Mouse (Mus musculus): ENCODE measurements at regions not wholly inside any gene's neighbourhood (a gene's known extent, or its start where the extent isn't known, plus 50 kb on each side); places are given as distances from the start of the nearest gene placed in this dataset.
A peak's percentile ranks its signal among the peaks of the same experiment; 100 is the strongest.

DNA sequence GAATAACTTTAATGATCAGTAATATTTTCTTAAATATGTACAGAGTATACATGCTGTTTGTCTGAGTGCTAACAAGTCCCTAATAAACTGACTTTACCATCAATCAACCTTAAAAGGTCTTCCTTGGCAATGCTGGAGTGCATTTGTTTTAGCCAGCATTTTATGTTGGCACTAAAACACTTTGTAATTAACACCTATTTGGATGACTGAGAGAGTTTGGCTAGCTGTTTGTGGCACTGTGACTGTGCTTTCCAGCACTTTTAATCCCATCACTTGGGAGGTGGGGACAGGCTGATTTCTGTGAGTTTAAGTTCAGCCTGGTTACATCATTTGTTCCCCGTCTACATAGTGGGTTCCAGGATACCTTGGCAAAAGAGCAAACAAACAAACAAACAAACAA, 332.5 kb upstream of the Chl1 start:
- Histone ChIP-seq H3K4me1 (replicated peaks; ENCODE audit: control insufficient read depth, insufficient read depth, low read length) (no peaks in the 10 kb centered on the region), H3K27ac (ENCODE audit: low read length) (no peak overlapping the region), H3K4me3 (ENCODE audit: low read length) (no peak overlapping the region), H3K36me3 (ENCODE audit: control insufficient read depth, insufficient read depth, low read length) (no peaks in the 10 kb centered on the region), H3K27me3 (ENCODE audit: control insufficient read depth, insufficient read depth, low read depth, low read length) (no peaks in the 10 kb centered on the region), H3K9ac (ENCODE audit: low read length) (no peak overlapping the region), H3K4me2 (ENCODE audit: low read depth, low read length) (no peak overlapping the region), H3K9me3 (ENCODE audit: control insufficient read depth, low read length) (no peaks in the 10 kb centered on the region)
- no peak for ATAC-seq (ENCODE audit: low read depth)
- WGBS = 45% methylated on average over 1 of the region's 1 CpGs

DNA sequence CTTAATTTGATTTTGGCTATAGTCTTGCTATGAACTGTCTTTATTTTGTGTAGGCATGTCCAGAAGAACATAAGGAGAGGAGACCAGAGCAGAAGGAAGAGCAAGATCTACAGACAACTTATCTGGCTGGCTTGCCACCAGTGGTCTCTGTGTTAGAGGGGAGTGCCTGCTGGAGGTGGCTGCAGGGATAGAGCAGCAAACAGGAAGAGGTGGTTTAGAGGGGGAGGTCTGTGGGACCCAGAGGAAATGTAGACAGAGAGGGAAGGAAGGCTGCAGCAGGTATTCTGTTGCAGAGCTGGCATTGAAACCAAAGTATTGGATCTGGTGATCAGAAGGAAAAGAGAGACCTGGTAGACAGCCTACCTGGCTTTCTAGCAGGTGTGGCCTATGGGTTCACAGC, 327.0 kb upstream of the Chl1 start:
- Histone ChIP-seq H3K4me3 (ENCODE audit: low read length) (no peak overlapping the region), H3K9ac (ENCODE audit: low read length) (no peak overlapping the region), H3K4me1 (replicated peaks; ENCODE audit: control insufficient read depth, insufficient read depth, low read length) (no peaks in the 10 kb centered on the region), H3K27me3 (ENCODE audit: control insufficient read depth, insufficient read depth, low read depth, low read length) (no peaks in the 10 kb centered on the region), H3K27ac (ENCODE audit: low read length) (no peak overlapping the region), H3K4me2 (ENCODE audit: low read depth, low read length) (no peak overlapping the region), H3K36me3 (ENCODE audit: control insufficient read depth, insufficient read depth, low read length) (no peaks in the 10 kb centered on the region), H3K9me3 (ENCODE audit: control insufficient read depth, low read length) (no peaks in the 10 kb centered on the region)
- no peak for ATAC-seq (ENCODE audit: low read depth)

DNA sequence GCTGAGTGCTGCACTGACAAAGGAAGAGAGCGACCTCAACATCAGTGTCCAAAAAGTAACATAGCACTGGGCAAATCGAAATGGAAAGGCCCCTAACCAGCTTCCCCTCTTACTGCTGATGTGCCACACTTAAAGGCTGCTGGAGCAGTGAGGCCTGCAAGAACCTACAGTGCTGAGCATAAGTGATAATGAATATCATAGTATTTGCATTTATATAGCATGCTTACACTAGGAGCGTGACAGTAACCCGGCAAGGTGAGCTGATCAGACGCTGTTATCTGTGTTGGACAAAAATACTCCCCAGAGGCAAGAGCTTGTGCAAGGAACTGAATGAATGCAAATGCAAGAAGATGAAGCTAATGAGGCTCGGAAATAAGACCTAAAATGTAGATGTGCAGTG, 313.5 kb upstream of the Chl1 start:
- no peaks in the 10 kb centered on the region for H3K27me3 ChIP-seq (ENCODE audit: control insufficient read depth, insufficient read depth, low read depth, low read length)
- ATAC-seq (ENCODE audit: low read depth) = no peak
- no peak overlapping the region for H3K4me2 ChIP-seq (ENCODE audit: low read depth, low read length)
- no peak overlapping the region for H3K9ac ChIP-seq (ENCODE audit: low read length)
- no peak overlapping the region for H3K4me3 ChIP-seq (ENCODE audit: low read length)
- H3K36me3 ChIP-seq (ENCODE audit: control insufficient read depth, insufficient read depth, low read length) = no peaks in the 10 kb centered on the region
- 77% methylated on average over 6 of the region's 6 CpGs for WGBS
- H3K4me1 ChIP-seq (replicated peaks; ENCODE audit: control insufficient read depth, insufficient read depth, low read length) = no peaks in the 10 kb centered on the region
- H3K9me3 ChIP-seq (ENCODE audit: control insufficient read depth, low read length) = no peaks in the 10 kb centered on the region
- H3K27ac ChIP-seq (ENCODE audit: low read length) = no peak overlapping the region

- no peak overlapping the region for H3K27ac ChIP-seq (ENCODE audit: low read length)
- H3K36me3 ChIP-seq (ENCODE audit: control insufficient read depth, insufficient read depth, low read length) = no peaks in the 10 kb centered on the region
- no peak for ATAC-seq (ENCODE audit: low read depth)
- H3K4me1 ChIP-seq (replicated peaks; ENCODE audit: control insufficient read depth, insufficient read depth, low read length) = no peaks in the 10 kb centered on the region
- no peaks in the 10 kb centered on the region for H3K9me3 ChIP-seq (ENCODE audit: control insufficient read depth, low read length)
- H3K4me3 ChIP-seq (ENCODE audit: low read length) = no peak overlapping the region
- no peak overlapping the region for H3K4me2 ChIP-seq (ENCODE audit: low read depth, low read length)
- H3K9ac ChIP-seq (ENCODE audit: low read length) = no peak overlapping the region
- 13% methylated on average over 1 of the region's 1 CpGs for WGBS
- H3K27me3 ChIP-seq (ENCODE audit: control insufficient read depth, insufficient read depth, low read depth, low read length) = no peaks in the 10 kb centered on the region
Observed at GRCm38 (mm10) chr6:103201605-103202004, 308.8 kb upstream of the Chl1 start.

DNA sequence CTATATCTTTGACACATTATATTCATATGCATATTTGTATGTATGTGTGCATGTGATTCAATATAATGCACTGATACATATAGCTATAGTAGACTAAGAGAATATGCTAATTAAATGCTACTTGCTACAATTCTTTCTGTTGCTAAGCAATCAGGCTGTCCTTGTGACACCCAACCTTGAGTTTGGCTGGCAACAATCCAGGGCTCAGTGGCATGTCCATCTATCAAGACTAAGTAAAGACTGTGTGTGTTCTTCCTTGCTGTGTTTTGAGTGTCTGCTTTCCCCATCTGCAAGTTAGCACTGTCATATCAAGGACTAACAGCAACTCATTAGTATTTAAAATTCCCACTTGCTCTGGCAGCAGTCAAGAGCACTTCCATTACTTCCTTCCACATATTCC, 301.2 kb upstream of the Chl1 start:
- Histone ChIP-seq H3K9ac (ENCODE audit: low read length) (no peak overlapping the region), H3K9me3 (ENCODE audit: control insufficient read depth, low read length) (no peaks in the 10 kb centered on the region), H3K27ac (ENCODE audit: low read length) (no peak overlapping the region), H3K4me3 (ENCODE audit: low read length) (no peak overlapping the region), H3K27me3 (ENCODE audit: control insufficient read depth, insufficient read depth, low read depth, low read length) (no peaks in the 10 kb centered on the region), H3K4me1 (replicated peaks; ENCODE audit: control insufficient read depth, insufficient read depth, low read length) (no peaks in the 10 kb centered on the region), H3K4me2 (ENCODE audit: low read depth, low read length) (no peak overlapping the region), H3K36me3 (ENCODE audit: control insufficient read depth, insufficient read depth, low read length) (no peaks in the 10 kb centered on the region)
- no peak for ATAC-seq (ENCODE audit: low read depth)

- peak; percentile 41; the same call in 1 of the 2 replicates for ATAC-seq (ENCODE audit: low read depth)
- Histone ChIP-seq H3K36me3 (ENCODE audit: control insufficient read depth, insufficient read depth, low read length) (no peaks in the 10 kb centered on the region), H3K4me3 (ENCODE audit: low read length) (no peak overlapping the region), H3K27ac (ENCODE audit: low read length) (no peak overlapping the region), H3K4me2 (ENCODE audit: low read depth, low read length) (no peak overlapping the region), H3K9me3 (ENCODE audit: control insufficient read depth, low read length) (no peaks in the 10 kb centered on the region), H3K9ac (ENCODE audit: low read length) (no peak overlapping the region), H3K27me3 (ENCODE audit: control insufficient read depth, insufficient read depth, low read depth, low read length) (no peaks in the 10 kb centered on the region), H3K4me1 (replicated peaks; ENCODE audit: control insufficient read depth, insufficient read depth, low read length) (no peaks in the 10 kb centered on the region)
- WGBS = 38% methylated on average over 6 of the region's 6 CpGs
Observed at GRCm38 (mm10) chr6:103213160-103213559, 297.2 kb upstream of the Chl1 start.

DNA sequence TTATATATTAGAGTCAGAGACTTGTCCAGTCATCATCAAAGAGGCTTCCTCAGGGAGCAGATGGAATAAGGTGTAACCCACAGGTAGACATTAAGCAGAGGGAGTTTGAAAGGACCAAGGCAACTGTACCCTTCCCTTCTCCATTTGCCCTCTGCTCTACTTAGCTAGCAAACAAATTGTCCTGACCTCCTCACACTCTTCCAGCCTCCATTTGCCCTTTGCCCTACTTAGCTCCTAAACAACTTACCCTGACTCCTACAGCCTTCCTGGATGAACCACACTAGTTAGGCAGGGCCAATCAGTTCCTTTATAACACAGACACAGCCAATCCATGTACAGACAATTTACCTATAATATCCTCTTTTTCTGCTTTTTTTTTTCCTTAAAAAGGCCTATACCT, 273.5 kb upstream of the Chl1 start:
- Histone ChIP-seq H3K4me2 (ENCODE audit: low read depth, low read length) (no peak overlapping the region), H3K9me3 (ENCODE audit: control insufficient read depth, low read length) (no peaks in the 10 kb centered on the region), H3K27me3 (ENCODE audit: control insufficient read depth, insufficient read depth, low read depth, low read length) (no peaks in the 10 kb centered on the region), H3K4me1 (replicated peaks; ENCODE audit: control insufficient read depth, insufficient read depth, low read length) (no peaks in the 10 kb centered on the region), H3K9ac (ENCODE audit: low read length) (no peak overlapping the region), H3K4me3 (ENCODE audit: low read length) (no peak overlapping the region), H3K36me3 (ENCODE audit: control insufficient read depth, insufficient read depth, low read length) (no peaks in the 10 kb centered on the region), H3K27ac (ENCODE audit: low read length) (no peak overlapping the region)
- ATAC-seq (ENCODE audit: low read depth) = no peak

- Histone ChIP-seq H3K9me3 (ENCODE audit: control insufficient read depth, low read length) (no peaks in the 10 kb centered on the region), H3K4me2 (ENCODE audit: low read depth, low read length) (no peak overlapping the region), H3K4me3 (ENCODE audit: low read length) (no peak overlapping the region), H3K36me3 (ENCODE audit: control insufficient read depth, insufficient read depth, low read length) (no peaks in the 10 kb centered on the region), H3K27ac (ENCODE audit: low read length) (no peak overlapping the region), H3K27me3 (ENCODE audit: control insufficient read depth, insufficient read depth, low read depth, low read length) (no peaks in the 10 kb centered on the region), H3K9ac (ENCODE audit: low read length) (no peak overlapping the region), H3K4me1 (replicated peaks; ENCODE audit: control insufficient read depth, insufficient read depth, low read length) (no peaks in the 10 kb centered on the region)
- 84% methylated on average over 5 of the region's 5 CpGs for WGBS
- no peak for ATAC-seq (ENCODE audit: low read depth)
Observed at GRCm38 (mm10) chr6:103268984-103269383, 241.4 kb upstream of the Chl1 start.

DNA sequence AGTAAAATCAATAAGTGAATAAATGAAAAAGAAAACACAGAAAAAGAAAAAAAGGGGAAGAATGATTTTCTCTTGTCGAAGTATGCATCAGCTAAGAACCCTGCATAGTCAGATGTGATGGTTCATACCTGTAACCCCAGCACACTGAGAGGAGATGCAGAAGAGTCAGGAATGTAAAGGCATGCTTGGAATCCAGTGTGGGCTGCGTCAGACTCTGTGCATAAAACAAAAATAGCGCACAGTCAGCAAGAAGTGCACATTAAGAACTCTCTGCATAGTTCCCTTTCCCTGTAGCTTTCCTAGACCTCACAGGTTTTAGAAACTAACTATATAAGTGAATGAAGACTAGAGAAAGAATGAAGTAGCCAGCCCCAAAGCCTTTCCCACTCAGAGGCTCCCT, 238.2 kb upstream of the Chl1 start:
- 60% methylated on average over 3 of the region's 3 CpGs for WGBS

GRCm38 (mm10) chr6:103275071-103275470, 235.3 kb upstream of the Chl1 start:
- Histone ChIP-seq H3K9me3 (ENCODE audit: control insufficient read depth, low read length) (no peaks in the 10 kb centered on the region), H3K27me3 (ENCODE audit: control insufficient read depth, insufficient read depth, low read depth, low read length) (no peaks in the 10 kb centered on the region), H3K4me3 (ENCODE audit: low read length) (no peak overlapping the region), H3K27ac (ENCODE audit: low read length) (no peak overlapping the region), H3K4me2 (ENCODE audit: low read depth, low read length) (no peak overlapping the region), H3K9ac (ENCODE audit: low read length) (no peak overlapping the region), H3K36me3 (ENCODE audit: control insufficient read depth, insufficient read depth, low read length) (no peaks in the 10 kb centered on the region), H3K4me1 (replicated peaks; ENCODE audit: control insufficient read depth, insufficient read depth, low read length) (no peaks in the 10 kb centered on the region)
- ATAC-seq (ENCODE audit: low read depth) = no peak
- 63% methylated on average over 4 of the region's 4 CpGs for WGBS

More for the DNA sequence above, 238.2 kb upstream of the Chl1 start:
- Histone ChIP-seq H3K9ac (ENCODE audit: low read length) (no peak overlapping the region), H3K4me1 (replicated peaks; ENCODE audit: control insufficient read depth, insufficient read depth, low read length) (no peaks in the 10 kb centered on the region), H3K9me3 (ENCODE audit: control insufficient read depth, low read length) (no peaks in the 10 kb centered on the region), H3K4me3 (ENCODE audit: low read length) (no peak overlapping the region), H3K36me3 (ENCODE audit: control insufficient read depth, insufficient read depth, low read length) (no peaks in the 10 kb centered on the region), H3K27me3 (ENCODE audit: control insufficient read depth, insufficient read depth, low read depth, low read length) (no peaks in the 10 kb centered on the region), H3K27ac (ENCODE audit: low read length) (no peak overlapping the region), H3K4me2 (ENCODE audit: low read depth, low read length) (no peak overlapping the region)
- ATAC-seq (ENCODE audit: low read depth) = no peak
